Mouse (Mus musculus) lung, adult 2 months (tissue): ENCODE data around the gene Eya2. TPM values are rescaled to one million over a fixed set of nuclear protein-coding genes. Genes with fewer than 3 reads are reported as not detected.

Source experiments
- DNase-seq: peaks from one replicate; pipeline ENCODE4 v3.0.0; 2022
- H3K4me1 ChIP-seq: fragments of 200-500 bp; 2 replicates; pipeline ENCODE4 v1.6.1; 2011; ENCODE audit warnings: low read length; ENCODE audit not compliant: control insufficient read depth, insufficient read depth
- H3K4me3 ChIP-seq: fragments of 200-500 bp; replicated peaks from 2 replicates; pipeline ENCODE3; 2011; ENCODE audit warnings: low read depth, mild to moderate bottlenecking, control low read depth, low read length; ENCODE audit errors: extremely low read depth
- CTCF ChIP-seq: fragments of 200-500 bp; IDR thresholded peaks from 2 replicates; pipeline ENCODE4 v1.5.1; 2011; ENCODE audit warnings: mild to moderate bottlenecking, low read length, control low read depth; ENCODE audit not compliant: insufficient read depth
- POLR2A ChIP-seq: fragments of 200-500 bp; IDR thresholded peaks from 2 replicates; pipeline ENCODE4 v1.6.1; 2011; ENCODE audit warnings: low read depth, mild to moderate bottlenecking, control low read depth, low read length, borderline replicate concordance; ENCODE audit errors: extremely low read depth
- WGBS: fragments of 180-500 bp; shearing (Covaris S2); methylation state at CpG from one replicate; pipeline ENCODE4 v1.1.7; 2018; 5-methylcytosine and 5-hydroxymethylcytosine counted together
- polyA plus RNA-seq: library from polyadenylated mRNA; depleted of rRNA; stranded (reverse); fragments of >200 nt; gene quantifications from 2 replicates; pipeline ENCODE4 v1.2.3, GENCODE M21; 2012; rRNA removed

The Eya2 gene
- polyA plus RNA-seq, 1 experiment: 89.3 TPM

GRCm38 (mm10) chr2:165811536-165811935, 216.7 kb downstream of the Eya2 start:
- no peak for TF ChIP-seq POLR2A
- TF ChIP-seq CTCF: peak; percentile 54
- H3K4me3 ChIP-seq: no peak overlapping the region
- WGBS: 60% methylated on average over 5 of the region's 5 CpGs
- no peaks in the 10 kb centered on the region for H3K4me1 ChIP-seq
- peak; percentile 37 for DNase-seq

- no peak for TF ChIP-seq CTCF
- TF ChIP-seq POLR2A: no peak
- Histone ChIP-seq H3K4me3 (no peak overlapping the region), H3K4me1 (no peaks in the 10 kb centered on the region)
- DNase-seq: no peak
- WGBS: 63% methylated on average over 8 of the region's 8 CpGs
These were observed 218.1 kb downstream of the Eya2 start for GRCm38 (mm10) chr2:165812889-165813288.

- no peak for DNase-seq
- H3K4me1 ChIP-seq: no peaks in the 10 kb centered on the region
- no peak for TF ChIP-seq CTCF
- TF ChIP-seq POLR2A: no peak
- 85% methylated on average over 25 of the region's 28 CpGs for WGBS
- H3K4me3 ChIP-seq: no peak overlapping the region
These were observed 220.5 kb downstream of the Eya2 start for GRCm38 (mm10) chr2:165815103-165815880.

- no peaks in the 10 kb centered on the region for H3K4me1 ChIP-seq
- 94% methylated on average over 10 of the region's 10 CpGs for WGBS
- no peak overlapping the region for H3K4me3 ChIP-seq
- TF ChIP-seq POLR2A: no peak
- no peak for TF ChIP-seq CTCF
- DNase-seq: no peak
These were observed 222.6 kb downstream of the Eya2 start for GRCm38 (mm10) chr2:165817437-165817836.

GRCm38 (mm10) chr2:165818570-165818969, 223.7 kb downstream of the Eya2 start:
- DNase-seq: no peak
- TF ChIP-seq CTCF: no peak
- TF ChIP-seq POLR2A: no peak
- Histone ChIP-seq H3K4me1 (no peaks in the 10 kb centered on the region), H3K4me3 (no peak overlapping the region)
- WGBS: 87% methylated on average over 6 of the region's 6 CpGs

- WGBS: 72% methylated on average over 10 of the region's 10 CpGs
- no peak overlapping the region for H3K4me3 ChIP-seq
- peak; percentile 49 for DNase-seq
- no peaks in the 10 kb centered on the region for H3K4me1 ChIP-seq
- TF ChIP-seq CTCF (peak; percentile 74), POLR2A (no peak)
These were observed 224.4 kb downstream of the Eya2 start for GRCm38 (mm10) chr2:165818985-165819948.

- H3K4me3 ChIP-seq: no peak overlapping the region
- H3K4me1 ChIP-seq: no peaks in the 10 kb centered on the region
- 79% methylated on average over 3 of the region's 3 CpGs for WGBS
- no peak for DNase-seq
- TF ChIP-seq CTCF (no peak), POLR2A (no peak)
These were observed 225.2 kb downstream of the Eya2 start for GRCm38 (mm10) chr2:165820073-165820472.

- Histone ChIP-seq H3K4me3 (no peak overlapping the region), H3K4me1 (no peaks in the 10 kb centered on the region)
- 80% methylated on average over 15 of the region's 15 CpGs for WGBS
- no peak for TF ChIP-seq POLR2A
- TF ChIP-seq CTCF: no peak
- no peak for DNase-seq
These were observed 225.8 kb downstream of the Eya2 start for GRCm38 (mm10) chr2:165820504-165821095.

Other genes starting within 250 kb of the Eya2 start
- 0.46 and 1.3 TPM in 2 replicates for gene Zfp663, start 226.3 kb upstream of the Eya2 start, polyA plus RNA-seq
- 2.6 and 3.5 TPM in 2 replicates for gene Zfp334, start 206.8 kb upstream of the Eya2 start, polyA plus RNA-seq
- 0.07 and 0.09 TPM in 2 replicates for gene Ocstamp, start 194.6 kb upstream of the Eya2 start, polyA plus RNA-seq
- gene Slc13a3, start 121.8 kb upstream of the Eya2 start, polyA plus RNA-seq: 3.1 and 3.4 TPM in 2 replicates
- gene Trp53rka, start 101.7 kb upstream of the Eya2 start, polyA plus RNA-seq: 21.5 and 22.2 TPM in 2 replicates
- 8.9 and 10.1 TPM in 2 replicates for gene Slc2a10, start 91.2 kb upstream of the Eya2 start, polyA plus RNA-seq